Mouse (Mus musculus) gastrocnemius, adult 8-10 months (tissue): ENCODE results near the gene Nasp. TPM values are rescaled to one million over a fixed set of nuclear protein-coding genes. Genes with fewer than 3 reads are reported as not detected.
A peak's percentile ranks its signal among the peaks of the same experiment; 100 is the strongest.
"Not testable (repeated sequence)": the region's sequence is repeated elsewhere in the genome, so short reads cannot be mapped to it uniquely, and the experiment has no call there.

Experiments used
- DNase-seq, 2 experiments: peaks; one replicate each; pipeline ENCODE4 v3.0.0; 2022; ENCODE audit warnings: low spot score in 2 of 2
- total RNA-seq, 4 experiments: library from RNA; stranded (reverse); gene quantifications; 2 replicates each; pipeline ENCODE4 v1.2.4; 2022

Gene Nasp
- 10 to 100 TPM in 2 of 4 experiments, 1 to 10 TPM in 2; 7.8 to 13.0 (median 9.5) TPM for total RNA-seq

DNA sequence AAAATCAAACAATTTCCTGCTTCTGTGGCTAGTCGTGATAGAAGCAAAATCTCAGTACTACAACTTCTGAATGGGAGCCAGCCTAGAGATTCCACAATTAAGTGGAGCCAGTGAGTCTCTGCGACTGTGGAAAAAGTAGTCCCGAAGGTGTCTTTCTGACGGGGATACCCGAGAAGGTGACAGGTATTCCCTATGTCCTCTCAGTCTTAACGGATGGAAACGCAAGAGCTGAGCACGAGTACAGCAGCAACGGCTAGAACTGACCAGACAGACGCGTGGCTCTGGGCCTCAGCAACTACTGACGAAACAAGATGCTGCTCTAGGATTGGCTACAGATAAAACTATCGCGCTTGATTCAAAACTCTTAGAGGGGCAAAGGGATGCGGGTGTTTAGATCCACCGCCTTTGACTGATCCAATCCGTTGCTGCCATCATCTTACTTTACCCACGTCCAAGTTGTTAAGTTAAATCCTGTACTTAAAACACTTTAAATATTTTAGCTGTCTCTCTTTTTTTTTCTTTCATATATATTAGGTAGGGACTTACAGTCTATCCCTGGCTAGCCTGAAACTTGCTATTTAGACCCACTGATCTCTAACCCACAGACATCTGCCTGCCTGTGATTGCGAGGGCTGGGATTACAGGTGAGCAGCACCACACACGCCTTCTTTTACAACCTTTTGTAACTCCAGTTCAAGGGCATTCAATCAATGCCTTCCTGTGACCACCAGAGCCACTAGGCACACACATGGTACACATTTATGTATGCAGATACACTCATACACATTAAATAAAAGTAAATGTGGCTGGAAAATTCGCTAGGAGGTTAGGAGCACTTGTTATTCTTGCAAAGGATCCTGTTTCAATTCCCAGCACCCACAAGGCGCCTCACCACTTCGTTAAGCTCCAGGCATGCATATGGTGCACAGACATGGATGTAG is at the start of gene Nasp:
Gene Nasp, minus strand, starts transcription at position 220 of the 941 bp plus-strand sequence.
- DNase-seq = peak; percentile 70 to 75

DNA sequence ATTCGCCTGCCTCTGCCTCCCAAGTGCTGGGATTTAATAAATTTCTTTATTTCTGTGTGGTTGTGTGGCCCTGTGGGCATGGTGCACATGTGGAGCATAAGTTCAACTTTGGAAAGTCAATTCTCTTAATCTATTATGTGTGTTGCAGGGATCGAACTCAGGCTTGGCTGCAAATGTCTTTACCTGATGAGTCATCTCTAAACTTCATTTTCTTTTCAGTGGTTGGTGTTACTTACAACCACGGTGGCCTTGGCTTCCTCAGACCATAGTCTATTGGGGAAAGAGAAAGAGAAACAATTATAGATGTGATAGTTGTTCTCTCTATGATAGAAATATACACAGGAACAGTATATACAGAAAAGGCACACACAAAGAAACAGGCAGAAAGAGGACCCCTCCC is 48.3 kb upstream of the Nasp start:
- no peak for DNase-seq

DNA sequence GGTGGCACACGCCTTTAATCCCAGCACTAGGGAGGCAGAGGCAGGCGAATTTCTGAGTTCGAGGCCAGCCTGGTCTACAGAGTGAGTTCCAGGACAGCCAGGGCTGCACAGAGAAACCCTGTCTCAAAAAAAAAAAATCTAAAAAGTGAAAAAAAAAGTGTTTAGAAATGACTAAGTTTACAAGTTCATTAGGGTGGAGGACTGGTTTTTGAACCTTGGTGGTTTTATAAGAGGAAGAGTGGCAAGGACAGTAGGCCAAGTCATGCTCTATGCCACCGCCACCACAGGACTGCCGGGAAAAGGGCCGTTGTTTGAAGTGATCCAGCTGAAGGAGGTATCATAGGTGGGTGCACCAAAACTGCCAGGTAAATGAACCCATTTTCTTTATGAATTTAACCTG is 47.0 kb upstream of the Nasp start:
- not testable (repeated sequence) for DNase-seq

DNA sequence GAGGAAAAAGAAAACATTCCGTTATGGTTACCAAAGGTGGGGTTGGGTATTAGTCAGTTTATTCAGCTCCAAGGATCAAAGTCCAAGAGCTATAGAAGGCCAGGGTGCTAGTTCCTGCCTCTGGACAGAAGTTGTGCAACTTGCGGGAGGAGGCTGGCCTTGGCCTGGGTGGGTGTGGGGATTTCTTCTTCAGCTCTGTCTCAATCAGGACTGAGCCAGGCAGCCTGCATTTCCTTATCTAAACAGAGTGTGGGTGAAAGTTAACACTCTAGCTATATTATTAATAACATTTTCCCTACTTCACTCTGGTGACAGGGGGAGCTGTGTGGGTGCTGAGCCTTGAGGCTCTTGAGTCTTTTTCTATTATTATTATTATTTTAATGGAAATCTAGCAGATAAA is 45.0 kb upstream of the Nasp start:
- DNase-seq = no peak

GRCm38 (mm10) chr4:116669291-116669690 is 41.5 kb upstream of the Nasp start:
- no peak for DNase-seq

DNA sequence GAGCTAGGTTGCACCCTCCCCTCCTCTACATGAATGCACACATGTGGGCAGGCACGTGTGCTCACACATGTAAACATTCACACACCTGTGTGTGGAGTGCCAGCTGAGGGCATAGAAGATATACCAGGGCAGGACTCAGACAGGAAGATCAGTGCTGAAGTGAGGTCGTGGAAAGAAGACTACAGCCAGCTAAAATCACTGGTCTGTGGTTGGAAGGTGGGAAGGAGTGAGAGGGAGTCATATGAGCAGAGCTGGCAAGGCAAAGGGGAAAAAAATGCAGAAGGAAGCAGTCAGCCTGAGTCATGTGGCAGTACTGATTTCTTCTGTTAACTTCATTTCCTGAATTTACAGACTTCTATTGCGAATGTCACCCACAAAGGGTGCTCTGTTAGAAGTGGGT is 40.4 kb upstream of the Nasp start:
- no peak for DNase-seq

DNA sequence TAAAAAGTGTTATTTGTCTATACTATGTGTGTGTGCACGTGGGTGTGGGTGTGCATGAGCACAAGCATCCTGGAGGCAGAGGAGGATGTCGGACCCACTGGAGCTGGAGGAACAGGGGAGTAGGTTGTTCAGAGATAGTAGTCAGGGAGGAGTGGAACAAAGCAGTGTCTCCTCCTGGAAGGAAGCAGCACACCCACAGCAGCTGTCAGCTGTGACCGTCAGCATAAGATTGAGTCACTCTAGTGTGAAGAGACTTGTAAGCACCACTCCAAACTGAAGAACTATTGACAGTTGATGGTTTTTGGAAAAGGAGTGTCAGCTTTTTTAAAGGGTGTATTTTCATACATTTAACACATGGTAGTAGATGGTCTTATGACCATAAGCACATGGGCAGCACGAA is 38.9 kb upstream of the Nasp start:
- DNase-seq = no peak

DNA sequence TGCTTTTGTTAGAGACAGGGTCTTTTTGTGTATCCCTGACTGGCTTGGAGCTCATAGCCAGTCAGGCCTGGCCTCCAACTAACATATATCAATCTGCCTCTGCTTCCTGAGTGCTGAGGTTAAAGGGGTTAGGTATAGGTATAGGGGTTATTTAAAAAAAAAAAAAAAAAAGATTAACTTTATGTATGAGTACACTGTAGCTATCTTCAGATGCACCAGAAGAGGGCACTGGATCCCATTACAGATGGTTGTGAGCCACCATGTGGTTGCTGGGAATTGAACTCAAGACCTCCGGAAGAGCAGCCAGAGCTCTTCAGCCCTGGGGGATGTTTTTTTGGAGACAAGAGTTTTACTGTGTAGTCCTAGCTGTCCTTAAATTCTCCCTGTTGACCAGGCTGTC is 34.3 kb upstream of the Nasp start:
- DNase-seq = no peak

GRCm38 (mm10) chr4:116660829-116661228 is 33.1 kb upstream of the Nasp start:
- DNase-seq = no peak

DNA sequence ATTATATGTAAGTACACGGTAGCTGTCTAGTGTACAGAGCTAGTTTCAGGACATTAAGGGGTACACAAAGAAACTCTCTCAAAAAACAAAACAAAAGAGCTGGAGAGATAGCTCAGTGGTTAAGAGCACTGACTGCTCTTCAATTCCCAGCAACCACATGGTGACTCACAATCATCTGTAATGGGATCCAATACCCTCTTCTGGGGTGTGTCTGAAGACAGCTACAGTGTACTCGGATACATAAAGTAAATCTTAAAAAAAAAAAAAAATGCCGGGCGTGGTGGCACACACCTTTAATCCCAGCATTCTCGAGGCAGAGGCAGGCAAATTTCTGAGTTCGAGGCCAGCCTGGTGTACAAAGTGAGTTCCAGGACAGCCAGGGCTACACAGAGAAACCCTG is 32.2 kb upstream of the Nasp start:
- DNase-seq = not testable (repeated sequence)

DNA sequence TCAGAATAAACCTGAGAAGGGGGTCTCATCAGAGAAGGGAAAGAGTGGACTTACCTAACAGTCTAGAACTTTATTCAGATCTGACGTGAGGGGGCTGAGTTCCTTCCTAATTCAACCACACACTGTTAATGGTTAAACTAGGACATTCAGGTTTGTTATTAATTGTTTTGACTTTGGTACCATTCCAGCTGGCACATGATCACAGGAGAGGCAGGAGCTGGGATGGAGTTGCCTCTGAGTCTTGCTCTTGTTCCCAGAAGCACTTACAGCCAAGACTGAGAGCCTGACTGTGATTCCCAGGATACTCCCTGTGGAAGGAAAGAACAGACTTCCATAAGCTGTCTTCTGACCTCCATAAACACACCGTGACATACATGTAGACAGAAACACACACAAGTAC is 31.7 kb upstream of the Nasp start:
- no peak for DNase-seq

DNA sequence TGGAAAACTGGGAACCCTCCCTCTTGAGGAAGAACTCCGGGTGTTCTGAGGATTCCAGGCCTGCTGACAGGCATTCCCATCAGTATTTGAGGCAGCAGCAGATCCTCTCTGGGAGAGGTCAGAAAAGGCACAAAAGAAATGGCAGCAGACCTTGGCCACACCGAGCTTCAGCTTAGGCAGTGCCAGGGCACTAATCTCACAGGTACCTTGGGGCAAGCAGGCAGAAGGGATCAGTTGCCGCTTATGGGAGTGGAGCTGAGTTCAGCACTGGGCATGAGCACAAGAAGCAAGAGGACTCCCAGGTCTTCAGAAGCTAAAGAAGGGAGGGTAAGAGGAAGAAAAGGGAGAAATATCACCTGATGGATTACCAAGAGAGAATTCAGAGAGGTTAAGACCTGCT is 30.2 kb upstream of the Nasp start:
- DNase-seq = no peak

DNA sequence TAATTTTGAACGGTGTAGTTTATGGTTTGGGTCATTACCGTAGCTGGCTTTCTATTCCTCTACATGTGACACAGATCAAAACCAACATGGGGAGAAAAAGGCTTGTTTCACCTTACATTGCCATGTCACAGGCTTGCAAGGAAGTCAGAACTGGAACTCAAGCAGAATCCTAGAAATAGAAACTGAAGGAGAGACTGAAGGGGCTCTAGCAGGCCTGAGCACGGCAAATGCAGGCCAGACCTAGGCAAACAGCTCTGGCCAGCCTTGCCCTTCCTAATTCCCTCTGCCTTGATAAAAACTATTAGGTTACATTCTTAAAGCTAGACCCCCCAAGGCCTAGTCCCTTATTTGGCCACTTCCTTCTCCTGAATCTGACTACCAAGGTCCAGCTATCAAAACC is 27.9 kb upstream of the Nasp start:
- no peak for DNase-seq

- no peak for DNase-seq
Observed at GRCm38 (mm10) chr4:116655100-116655499, 27.4 kb upstream of the Nasp start.

DNA sequence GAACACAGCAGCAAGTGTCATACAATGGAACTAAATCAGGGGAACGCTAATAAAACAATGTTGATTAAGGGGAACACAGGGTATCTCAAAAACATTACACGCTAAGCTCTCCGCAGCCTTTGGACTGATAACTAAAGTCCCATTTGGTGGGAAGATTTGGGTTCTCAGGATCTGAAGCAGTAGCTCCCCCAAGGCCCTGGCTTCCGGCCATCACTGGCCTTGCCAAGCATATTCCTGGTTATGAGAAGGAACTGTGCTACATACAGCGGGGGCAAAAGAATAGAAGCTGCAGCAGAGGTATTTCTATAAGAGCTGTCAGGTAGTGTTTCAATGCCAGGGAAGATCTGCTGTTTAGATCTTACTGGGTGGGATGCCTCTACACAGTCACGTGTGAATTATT is 25.5 kb upstream of the Nasp start:
- DNase-seq = no peak

- no peak for DNase-seq
Observed at GRCm38 (mm10) chr4:116651797-116652135, 24.0 kb upstream of the Nasp start.

DNA sequence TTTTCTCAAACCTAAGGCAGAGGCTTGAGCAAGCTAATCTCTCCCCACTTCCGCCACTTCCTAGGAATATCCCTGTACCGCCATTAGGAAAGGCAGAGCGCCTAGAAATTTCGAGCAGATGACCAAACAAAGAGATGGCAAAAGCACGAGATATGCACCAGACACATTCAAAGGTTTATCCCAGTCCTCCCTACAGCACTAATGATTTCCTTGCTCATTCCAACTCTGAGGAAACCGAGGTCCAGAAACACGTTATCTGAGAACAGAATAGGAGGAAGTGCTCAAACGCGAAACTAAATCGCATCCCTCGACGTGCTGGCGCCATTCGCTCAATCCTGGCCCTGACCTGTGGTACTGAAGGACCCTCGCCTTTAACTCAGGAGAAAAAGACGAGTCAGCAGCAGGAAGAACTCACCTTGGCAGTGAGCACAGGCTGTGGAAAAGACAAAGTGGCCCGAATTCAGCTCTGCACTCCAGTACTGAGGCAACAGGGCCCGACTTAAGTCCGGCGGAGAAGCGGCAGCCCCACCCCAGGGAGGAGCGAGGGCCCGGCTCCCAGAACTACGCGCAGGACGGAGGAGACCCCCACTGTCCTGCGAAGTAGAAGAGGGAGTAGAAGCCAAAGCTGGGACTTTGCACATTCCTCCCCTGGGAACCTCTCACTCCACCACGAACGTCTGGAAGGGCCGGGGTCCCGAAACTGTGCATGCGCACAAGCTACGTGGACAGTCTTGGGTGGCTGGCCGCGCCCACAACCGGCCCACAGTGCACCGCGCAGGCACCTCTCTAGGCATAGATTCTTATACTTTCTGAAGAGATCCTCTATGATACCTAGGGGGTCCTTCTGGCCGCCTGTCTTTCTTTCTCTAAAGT is 23.4 kb upstream of the Nasp start, which contains the start of gene Akr1a1:
Gene Akr1a1, minus strand, starts transcription at position 757 of the 873 bp plus-strand sequence.
- DNase-seq = peak; percentile 88 to 90

GRCm38 (mm10) chr4:116650365-116650764 is 22.6 kb upstream of the Nasp start:
- DNase-seq = no peak

- DNase-seq = no peak
Observed at GRCm38 (mm10) chr4:116649411-116649810, 21.7 kb upstream of the Nasp start.

GRCm38 (mm10) chr4:116645624-116646023 is 17.9 kb upstream of the Nasp start:
- DNase-seq = no peak

GRCm38 (mm10) chr4:116644326-116644725 is 16.6 kb upstream of the Nasp start:
- DNase-seq = no peak

GRCm38 (mm10) chr4:116642071-116642470 is 14.3 kb upstream of the Nasp start:
- no peak for DNase-seq
